Mouse (Mus musculus) midbrain, embryonic 14.5 days (tissue): ENCODE measurements around the gene Nms. TPM values are rescaled to one million over a fixed set of nuclear protein-coding genes. Genes with fewer than 3 reads are reported as not detected.

ENCODE experiments used
- ATAC-seq: fragments of 200-750 bp; cut with Nextera tagmentation; 2 replicates; pipeline ENCODE4 v1.8.0; 2017; ENCODE audit warnings: moderate number of reproducible peaks, moderate library complexity; ENCODE audit not compliant: low FRiP score, low TSS enrichment
- DNase-seq: peaks from one replicate; pipeline ENCODE4 v3.0.0-alpha.2; 2015
- H3K27ac ChIP-seq: fragments of 300-500 bp; sonication (generic); replicated peaks from 2 replicates; pipeline ENCODE4 v1.5.1; 2014; ENCODE audit warnings: mild to moderate bottlenecking, low read depth, low read length, moderate library complexity
- H3K27me3 ChIP-seq: fragments of 300-500 bp; sonication (generic); 2 replicates; pipeline ENCODE4 v1.6.1; 2014; ENCODE audit warnings: low read length, control low read depth, mixed read lengths; ENCODE audit not compliant: control insufficient read depth, insufficient read depth
- H3K36me3 ChIP-seq: fragments of 300-500 bp; sonication (generic); 2 replicates; pipeline ENCODE4 v1.6.1; 2014; ENCODE audit warnings: low read length, control low read depth; ENCODE audit not compliant: control insufficient read depth, insufficient read depth
- H3K4me1 ChIP-seq: fragments of 300-500 bp; sonication (generic); 2 replicates; pipeline ENCODE4 v1.6.1; 2014; ENCODE audit warnings: mild to moderate bottlenecking, antibody characterized with exemption, low read length, control low read depth; ENCODE audit not compliant: control insufficient read depth, insufficient read depth
- H3K4me2 ChIP-seq: fragments of 300-500 bp; sonication (generic); 2 replicates; pipeline ENCODE4 v1.6.1; 2014; ENCODE audit warnings: mild to moderate bottlenecking, low read length, moderate library complexity
- H3K4me3 ChIP-seq: fragments of 300-500 bp; sonication (generic); replicated peaks from 2 replicates; pipeline ENCODE4 v1.5.1; 2014; ENCODE audit warnings: low read depth, low read length
- H3K9ac ChIP-seq: fragments of 300-500 bp; sonication (generic); replicated peaks from 2 replicates; pipeline ENCODE4 v1.6.1; 2014; ENCODE audit warnings: mild to moderate bottlenecking, low read length, moderate library complexity
- H3K9me3 ChIP-seq: fragments of 300-500 bp; sonication (generic); 2 replicates; pipeline ENCODE4 v1.6.1; 2016; ENCODE audit warnings: low read length, control low read depth, mixed read lengths; ENCODE audit not compliant: control insufficient read depth
- WGBS: fragments of 180-500 bp; shearing (Covaris S2); extraction: QIAGEN DNeasy Blood & Tissue Kit; methylation state at CpG from one replicate; pipeline ENCODE4 v1.1.7; 2014; 5-methylcytosine and 5-hydroxymethylcytosine counted together
- polyA plus RNA-seq: library from polyadenylated mRNA; unstranded; fragments of >200 nt; fragmentation: Nextera tagmentation; extraction: Ambion mirVana; gene quantifications from 2 replicates; pipeline ENCODE4 v1.2.1, GENCODE M21; 2014

Gene Nms
- polyA plus RNA-seq, 1 experiment from 2014 or later, result not detected

- Histone ChIP-seq H3K9me3 (no peaks in the 10 kb centered on the region), H3K27ac (no peak within 1 kb of the TSS), H3K27me3 (no peaks in the 10 kb centered on the region), H3K36me3 (no peaks in the 10 kb centered on the region), H3K9ac (no peak within 1 kb of the TSS), H3K4me1 (peaks cover 8% of the 10 kb centered on the region), H3K4me2 (no peak within 1 kb of the TSS), H3K4me3 (no peak within 1 kb of the TSS)
- WGBS, result 87% methylated on average over 3 of the region's 3 CpGs
- ATAC-seq (no peak), DNase-seq (no peak)
Measured at GRCm38 (mm10) chr1:38985308-38985707, 46.4 kb downstream of the Nms start, which contains the start of gene Pdcl3. Gene Pdcl3, plus strand, starts transcription at chr1:38985608.

- 4% methylated on average over 38 of the region's 38 CpGs for WGBS
- Histone ChIP-seq H3K27me3 (no peaks in the 10 kb centered on the region), H3K4me2 (peak overlapping the region; percentile 61), H3K4me1 (peaks cover 8% of the 10 kb centered on the region), H3K9me3 (no peaks in the 10 kb centered on the region), H3K36me3 (peaks cover 9% of the 10 kb centered on the region), H3K4me3 (peak overlapping the region; percentile 79), H3K27ac (peak overlapping the region; percentile 79), H3K9ac (peak overlapping the region; percentile 76)
- ATAC-seq (peak; percentile 98), DNase-seq (peak; percentile 98)
Measured at GRCm38 (mm10) chr1:38987080-38987864, 48.3 kb downstream of the Nms start.

- 0% methylated on average over 25 of the region's 25 CpGs for WGBS
- DNase-seq (no peak), ATAC-seq (peak; percentile 85)
- H3K9ac ChIP-seq, result peak overlapping the region; percentile 76
- H3K27me3 ChIP-seq, result no peaks in the 10 kb centered on the region
- peak overlapping the region; percentile 61 for H3K4me2 ChIP-seq
- peaks cover 12% of the 10 kb centered on the region for H3K36me3 ChIP-seq
- peaks cover 8% of the 10 kb centered on the region for H3K4me1 ChIP-seq
- peak overlapping the region; percentile 79 for H3K4me3 ChIP-seq
- H3K27ac ChIP-seq, result peak overlapping the region; percentile 79
- no peaks in the 10 kb centered on the region for H3K9me3 ChIP-seq
Measured at GRCm38 (mm10) chr1:38987865-38988211, 48.9 kb downstream of the Nms start.

- DNase-seq, result no peak
- Histone ChIP-seq H3K9me3 (no peaks in the 10 kb centered on the region), H3K4me2 (peak overlapping the region; percentile 61), H3K4me3 (peak overlapping the region; percentile 79), H3K4me1 (peaks cover 8% of the 10 kb centered on the region), H3K27me3 (no peaks in the 10 kb centered on the region), H3K36me3 (peaks cover 17% of the 10 kb centered on the region), H3K9ac (peak overlapping the region; percentile 76), H3K27ac (peak overlapping the region; percentile 79)
- 37% methylated on average over 7 of the region's 7 CpGs for WGBS
- ATAC-seq, result no peak
Measured at GRCm38 (mm10) chr1:38988357-38988756, 49.4 kb downstream of the Nms start.

GRCm38 (mm10) chr1:38992365-38992764 lies 53.4 kb downstream of the Nms start:
- H3K4me3 ChIP-seq, result no peak overlapping the region
- H3K9me3 ChIP-seq, result no peaks in the 10 kb centered on the region
- no peak overlapping the region for H3K4me2 ChIP-seq
- WGBS, result 92% methylated on average over 3 of the region's 3 CpGs
- ATAC-seq, result no peak
- H3K4me1 ChIP-seq, result peaks cover 5% of the 10 kb centered on the region; the same call in 1 of the 2 replicates
- peaks cover 52% of the 10 kb centered on the region for H3K36me3 ChIP-seq
- DNase-seq, result no peak
- no peak overlapping the region for H3K27ac ChIP-seq
- H3K9ac ChIP-seq, result no peak overlapping the region
- no peaks in the 10 kb centered on the region for H3K27me3 ChIP-seq

Other genes starting within 250 kb of the Nms start
- gene Lonrf2, start 102.4 kb upstream of the Nms start, polyA plus RNA-seq, result 21.4 and 28.1 TPM in 2 replicates
- gene Chst10, start 41.0 kb upstream of the Nms start, polyA plus RNA-seq, result 64.3 and 67.7 TPM in 2 replicates
- 143 and 156 TPM in 2 replicates for gene Pdcl3, start 46.5 kb downstream of the Nms start, polyA plus RNA-seq